ENCODE assay signal across 27 mouse cellular contexts in genomic region chr6:54150821-54151220, GRCm38 (mm10).
A peak's percentile ranks its signal among the peaks of the same experiment; 100 is the strongest.
DNase-seq lines count a peak whose midpoint lies in the region; ATAC-seq and TF ChIP-seq lines count a peak whose summit lies in the region.
"Had no signal": no experiment of that assay in that cellular context is flagged by ENCODE, and none has a peak within 500 bp of the region (broad histone marks: within the 10 kb centered on the region; RNA-seq: fewer than 3 reads in every experiment).

No protein-coding gene starts in this region.

- TF ChIP-seq CTCF in lung, postnatal 0 days (IDR thresholded peaks at IDR 0.05), result no peak
- no peak for TF ChIP-seq CTCF in stomach, postnatal 0 days (IDR thresholded peaks at IDR 0.05; ENCODE audit: low read depth)

- H3K9me3 ChIP-seq in lung, postnatal 0 days (ENCODE audit: low read length), result no peaks in the 10 kb centered on the region
- no peaks in the 10 kb centered on the region for H3K9me3 ChIP-seq in stomach, postnatal 0 days (ENCODE audit: control insufficient read depth, low read length)
- H3K9me3 ChIP-seq: forebrain, embryonic 13.5 days; hindbrain, embryonic 13.5 days; limb, embryonic 13.5 days; lung, embryonic 15.5 days had no signal

- no peaks in the 10 kb centered on the region for H3K4me1 ChIP-seq in lung, postnatal 0 days (ENCODE audit: insufficient read depth, low read depth, low read length)
- 0 out of 2 replicates have a peak, but pooled peaks cover 7% of the 10 kb centered on the region for H3K4me1 ChIP-seq in stomach, postnatal 0 days (replicated peaks; ENCODE audit: control insufficient read depth, insufficient read depth)

- no peaks in the 10 kb centered on the region for H3K27me3 ChIP-seq in lung, postnatal 0 days (replicated peaks; ENCODE audit: insufficient read depth, low read length)
- H3K27me3 ChIP-seq in stomach, postnatal 0 days (ENCODE audit: control insufficient read depth, insufficient read depth, low read length), result no peaks in the 10 kb centered on the region
- H3K27me3 ChIP-seq: forebrain, embryonic 13.5 days; hindbrain, embryonic 13.5 days; limb, embryonic 13.5 days; lung, embryonic 15.5 days; Patski had no signal

- ATAC-seq in lung, postnatal 0 days, result no peak
- peak; percentile 57; the same call in 1 of the 2 replicates for ATAC-seq in stomach, postnatal 0 days (ENCODE audit: low FRiP score, low TSS enrichment)
- ATAC-seq: forebrain, embryonic 13.5 days; midbrain, embryonic 16.5 days; Patski had no signal

- no peak overlapping the region for H3K27ac ChIP-seq in lung, postnatal 0 days (ENCODE audit: low read length)
- H3K27ac ChIP-seq in stomach, postnatal 0 days (replicated peaks), result peak overlapping the region; percentile 71
- H3K27ac ChIP-seq: forebrain, embryonic 13.5 days; hindbrain, embryonic 13.5 days; limb, embryonic 13.5 days; lung, embryonic 15.5 days had no signal

- H3K9ac ChIP-seq in lung, postnatal 0 days (replicated peaks; ENCODE audit: low read depth), result no peak overlapping the region
- H3K9ac ChIP-seq in stomach, postnatal 0 days (ENCODE audit: low read length), result no peak overlapping the region
- H3K9ac ChIP-seq: forebrain, embryonic 13.5 days; hindbrain, embryonic 13.5 days; limb, embryonic 13.5 days; lung, embryonic 15.5 days had no signal

- H3K4me3 ChIP-seq in lung, postnatal 0 days (ENCODE audit: low read depth, low read length), result no peak overlapping the region
- H3K4me3 ChIP-seq in stomach, postnatal 0 days (ENCODE audit: low read depth, low read length), result no peak overlapping the region
- H3K4me3 ChIP-seq: forebrain, embryonic 13.5 days; hindbrain, embryonic 13.5 days; limb, embryonic 13.5 days; lung, embryonic 15.5 days had no signal

- H3K36me3 ChIP-seq in lung, postnatal 0 days (ENCODE audit: insufficient read depth, low read length), result no peaks in the 10 kb centered on the region
- no peaks in the 10 kb centered on the region for H3K36me3 ChIP-seq in stomach, postnatal 0 days (ENCODE audit: control insufficient read depth, insufficient read depth, low read length)
- H3K36me3 ChIP-seq: hindbrain, embryonic 13.5 days; limb, embryonic 13.5 days; lung, embryonic 15.5 days had no signal

- TF ChIP-seq EP300 in lung, postnatal 0 days (IDR thresholded peaks at IDR 0.05), result no peak
- TF ChIP-seq EP300 in stomach, postnatal 0 days (optimal IDR thresholded peaks at IDR 0.05), result no peak

- DNase-seq in heart, adult 11 months, result peak; percentile 83
- DNase-seq in heart, adult 8-10 months (ENCODE audit: low spot score), result no peak
- peak; percentile 8 for DNase-seq in lung, postnatal 25 days (ENCODE audit: low spot score)
- no peak for DNase-seq in lung, postnatal 0 days (ENCODE audit: low spot score)
- DNase-seq in urinary bladder, postnatal 14 days (ENCODE audit: low spot score), result peak; percentile 8
- DNase-seq in urinary bladder, postnatal 4 days (ENCODE audit: low spot score in 2 of 2), result no peak
- DNase-seq in stomach, postnatal 0 days (ENCODE audit: low spot score), result no peak
- no peak for DNase-seq in heart, postnatal 4 days
- DNase-seq: adrenal gland, postnatal 10 days; cerebellum, adult 8-10 months; cerebellum, postnatal 36 days; gastrocnemius, postnatal 14 days; heart, postnatal 36 days; kidney, adult 9 months; kidney, postnatal 36 days; right cerebral cortex, postnatal 25 days; spleen, adult 18-20 months; thymus, postnatal 14 days had no signal

- no peak overlapping the region for H3K4me2 ChIP-seq in lung, postnatal 0 days (replicated peaks; ENCODE audit: low read depth, low read length)
- no peak overlapping the region for H3K4me2 ChIP-seq in stomach, postnatal 0 days (replicated peaks; ENCODE audit: low read depth)
- H3K4me2 ChIP-seq: forebrain, embryonic 13.5 days; heart, embryonic 11.5 days; hindbrain, embryonic 13.5 days; limb, embryonic 13.5 days; liver, embryonic 11.5 days; lung, embryonic 15.5 days; midbrain, embryonic 11.5 days had no signal

- 71% methylated on average over 5 of the region's 5 CpGs for WGBS in lung, postnatal 0 days
- whole genome bisulfite sequencing in stomach, postnatal 0 days, result 53% methylated on average over 5 of the region's 5 CpGs

Comparison
In these comparisons a context has a peak if more than half of its experiments do, and no peak if none do; other contexts are left out.
1. DNase-seq: peak in heart, adult 11 months (single experiment), lung, postnatal 25 days (single experiment) and urinary bladder, postnatal 14 days (single experiment); none in heart, adult 8-10 months (single experiment), lung, postnatal 0 days (single experiment), urinary bladder, postnatal 4 days (0 of 2), stomach, postnatal 0 days (single experiment) and heart, postnatal 4 days (single experiment).